Mouse (Mus musculus): ENCODE results near the gene Tmem216. TPM values are rescaled to one million over a fixed set of nuclear protein-coding genes. Genes with fewer than 3 reads are reported as not detected.

The Tmem216 gene
- polyA plus RNA-seq, 1 experiment from 2014 or later, result 37.3 TPM

DNA sequence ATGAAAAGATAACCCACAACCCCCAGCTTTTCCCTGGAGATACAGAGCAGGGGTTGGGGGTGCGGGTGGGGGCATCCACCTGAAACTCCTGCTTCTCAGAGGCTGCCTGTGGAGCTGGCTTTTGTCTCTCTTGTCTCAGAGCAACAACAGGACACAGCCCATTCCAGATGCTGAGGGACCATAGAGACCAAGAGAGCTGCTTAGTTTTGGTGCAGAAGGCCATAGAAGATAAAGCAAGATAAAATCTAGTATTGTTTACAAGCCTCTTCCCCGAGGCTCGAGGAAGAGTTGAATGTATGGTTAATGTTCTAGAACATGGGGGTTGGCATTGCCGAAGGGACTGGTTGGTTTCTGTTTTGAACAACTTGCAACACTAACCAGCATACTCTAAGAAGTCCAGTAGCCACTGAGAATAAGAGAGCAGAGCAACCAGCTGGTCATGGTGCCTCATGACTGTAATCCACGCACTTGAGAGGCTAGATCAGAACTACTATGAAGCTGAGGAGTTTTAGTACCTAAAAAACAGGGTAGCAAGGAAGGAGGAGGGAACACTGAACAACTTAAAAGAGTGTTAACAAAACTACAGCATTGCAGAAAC is 32.5 kb downstream of the Tmem216 start:
- Histone ChIP-seq H3K27me3 (no peaks in the 10 kb centered on the region), H3K9me3 (no peaks in the 10 kb centered on the region), H3K36me3 (no peaks in the 10 kb centered on the region; the same call in 1 of the 2 replicates), H3K4me2 (no peak overlapping the region), H3K27ac (no peak overlapping the region), H3K9ac (no peak overlapping the region), H3K4me3 (peak overlapping the region; percentile 98; the same call in 1 of the 2 replicates), H3K4me1 (peaks cover 18% of the 10 kb centered on the region)
- 75% methylated on average over 5 of the region's 5 CpGs for WGBS
- ATAC-seq (ENCODE audit: insufficient number of reproducible peaks, low FRiP score, low TSS enrichment, low read depth), result no peak

DNA sequence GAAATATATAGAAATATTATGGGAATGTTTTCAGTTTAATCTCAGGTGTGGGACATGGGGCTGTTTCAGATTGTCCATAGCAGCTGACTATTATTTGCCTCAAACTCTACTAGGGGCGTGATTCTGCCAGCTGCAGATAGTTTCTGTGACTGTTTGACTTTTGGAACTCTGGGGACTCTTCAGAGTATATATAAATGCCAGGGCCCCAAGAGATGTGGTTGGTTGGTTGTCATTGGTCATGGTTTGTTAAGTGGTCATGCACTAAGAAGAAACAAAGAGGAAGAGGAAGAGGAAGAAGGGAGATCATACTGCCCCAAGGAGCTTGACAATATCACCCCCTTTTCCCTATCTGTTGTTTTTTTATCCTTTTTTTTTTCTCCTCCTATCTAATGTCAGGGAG is 34.1 kb downstream of the Tmem216 start:
- no peak overlapping the region for H3K4me2 ChIP-seq
- no peaks in the 10 kb centered on the region for H3K9me3 ChIP-seq
- no peak overlapping the region for H3K4me3 ChIP-seq
- no peak overlapping the region for H3K9ac ChIP-seq
- whole genome bisulfite sequencing, result 71% methylated on average over 1 of the region's 1 CpGs
- H3K4me1 ChIP-seq, result peaks cover 13% of the 10 kb centered on the region
- H3K36me3 ChIP-seq, result peaks cover 7% of the 10 kb centered on the region
- no peaks in the 10 kb centered on the region for H3K27me3 ChIP-seq
- ATAC-seq (ENCODE audit: insufficient number of reproducible peaks, low FRiP score, low TSS enrichment, low read depth), result no peak
- H3K27ac ChIP-seq, result no peak overlapping the region

DNA sequence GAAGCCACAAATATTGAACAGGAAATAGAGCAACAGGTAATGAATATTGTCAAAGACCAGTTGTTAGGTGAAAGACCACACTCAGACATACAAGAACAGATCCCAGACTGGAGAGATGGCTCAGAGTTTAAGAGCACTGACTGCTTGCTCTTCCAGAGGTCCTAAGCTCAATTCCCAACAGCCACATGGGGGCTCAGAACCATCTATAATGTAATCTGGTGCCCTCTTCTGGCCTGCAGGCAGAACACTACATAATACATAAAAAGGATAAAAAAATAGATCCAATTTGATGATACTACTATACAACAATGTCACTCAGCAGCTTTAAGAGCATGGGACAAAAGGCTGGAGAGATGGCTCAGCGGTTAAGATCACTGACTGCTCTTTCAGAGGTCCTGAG is 35.7 kb downstream of the Tmem216 start:
- H3K9ac ChIP-seq, result no peak overlapping the region
- H3K4me1 ChIP-seq, result peaks cover 4% of the 10 kb centered on the region
- 48% methylated on average over 1 of the region's 1 CpGs for WGBS
- no peak overlapping the region for H3K4me2 ChIP-seq
- no peak overlapping the region for H3K4me3 ChIP-seq
- H3K27me3 ChIP-seq, result no peaks in the 10 kb centered on the region
- no peak overlapping the region for H3K27ac ChIP-seq
- H3K36me3 ChIP-seq, result peaks cover 21% of the 10 kb centered on the region
- H3K9me3 ChIP-seq, result no peaks in the 10 kb centered on the region
- no peak for ATAC-seq (ENCODE audit: insufficient number of reproducible peaks, low FRiP score, low TSS enrichment, low read depth)

DNA sequence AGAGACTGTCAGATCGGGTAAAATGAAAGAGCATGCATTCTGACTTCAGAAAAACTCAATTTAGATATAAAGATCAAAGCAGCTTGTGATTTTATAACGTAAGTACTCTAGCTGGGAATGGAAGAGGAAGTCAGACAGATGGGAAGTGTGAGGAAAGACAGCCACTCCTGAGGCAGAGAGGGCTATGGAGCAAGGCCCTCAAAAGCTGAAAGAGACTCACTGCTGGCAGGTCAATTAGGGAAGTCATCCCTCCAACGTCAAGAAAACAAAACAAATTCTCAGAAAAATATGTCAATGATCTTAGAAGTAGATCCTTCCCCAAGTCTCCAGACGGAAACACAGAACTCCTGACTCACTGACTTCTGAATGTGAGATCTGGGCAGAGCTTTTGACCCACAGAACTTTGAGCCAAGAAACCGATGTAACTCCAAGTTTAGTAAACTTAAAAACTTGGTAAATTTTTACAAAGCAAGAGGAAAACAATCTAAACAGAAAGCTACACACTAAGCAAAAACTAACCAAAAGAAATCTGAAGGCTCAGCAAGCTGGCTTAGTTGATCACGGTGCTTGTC is 45.2 kb downstream of the Tmem216 start:
- 74% methylated on average over 6 of the region's 6 CpGs for WGBS
- Histone ChIP-seq H3K27ac (no peak overlapping the region), H3K9ac (no peak overlapping the region), H3K36me3 (peaks cover 37% of the 10 kb centered on the region), H3K4me1 (no peaks in the 10 kb centered on the region), H3K4me2 (no peak overlapping the region), H3K4me3 (no peak overlapping the region), H3K9me3 (no peaks in the 10 kb centered on the region), H3K27me3 (no peaks in the 10 kb centered on the region)
- no peak for ATAC-seq (ENCODE audit: insufficient number of reproducible peaks, low FRiP score, low TSS enrichment, low read depth)

DNA sequence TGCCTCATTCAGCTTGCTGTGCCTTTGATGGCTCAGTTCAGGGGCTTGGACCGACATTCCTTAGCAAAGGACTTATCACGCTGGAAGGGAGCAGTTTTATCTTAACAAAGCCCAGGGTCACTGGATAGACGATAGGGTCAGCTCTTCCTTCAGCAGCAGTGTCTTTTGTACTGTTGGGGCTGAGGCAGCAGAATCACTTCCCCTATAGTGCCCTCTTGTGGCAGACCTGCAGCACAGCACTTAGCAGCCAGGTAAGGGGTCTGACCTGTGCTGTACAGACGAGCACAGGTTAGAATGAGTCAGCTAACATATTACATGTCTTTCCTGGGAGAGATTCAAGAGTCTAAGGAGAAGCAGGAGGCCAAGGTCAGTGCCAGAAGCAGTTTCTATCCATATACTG is 53.5 kb downstream of the Tmem216 start:
- WGBS, result 13% methylated on average over 4 of the region's 4 CpGs
- H3K36me3 ChIP-seq, result peaks cover 62% of the 10 kb centered on the region
- ATAC-seq (ENCODE audit: insufficient number of reproducible peaks, low FRiP score, low TSS enrichment, low read depth), result no peak

DNA sequence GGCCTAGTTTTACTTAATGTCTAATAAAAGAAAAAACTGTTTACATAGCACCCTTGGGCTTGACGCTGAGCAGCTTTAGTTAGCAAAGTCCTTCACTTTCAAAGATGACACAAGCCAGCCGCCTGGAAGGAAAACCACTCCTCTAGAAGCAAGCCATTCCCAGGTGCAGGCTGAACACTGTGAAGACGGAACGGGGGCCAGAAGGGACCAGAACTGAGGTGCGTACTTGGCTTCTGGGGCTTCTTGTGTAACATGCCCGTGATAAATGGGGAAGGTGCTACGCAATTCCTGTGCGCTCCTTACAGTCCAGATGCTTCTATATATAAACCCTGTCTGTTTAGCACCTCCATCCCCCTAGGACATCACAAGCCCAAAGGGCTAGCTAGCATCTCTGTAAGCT is 55.5 kb downstream of the Tmem216 start:
- no peak for ATAC-seq (ENCODE audit: insufficient number of reproducible peaks, low FRiP score, low TSS enrichment, low read depth)
- peaks cover 50% of the 10 kb centered on the region for H3K36me3 ChIP-seq

More for the DNA sequence above, 53.5 kb downstream of the Tmem216 start:
- H3K4me1 ChIP-seq, result no peaks in the 10 kb centered on the region
- no peaks in the 10 kb centered on the region for H3K27me3 ChIP-seq
- H3K4me2 ChIP-seq, result no peak overlapping the region
- no peak overlapping the region for H3K9ac ChIP-seq
- H3K9me3 ChIP-seq, result no peaks in the 10 kb centered on the region
- H3K4me3 ChIP-seq, result no peak overlapping the region
- no peak overlapping the region for H3K27ac ChIP-seq

DNA sequence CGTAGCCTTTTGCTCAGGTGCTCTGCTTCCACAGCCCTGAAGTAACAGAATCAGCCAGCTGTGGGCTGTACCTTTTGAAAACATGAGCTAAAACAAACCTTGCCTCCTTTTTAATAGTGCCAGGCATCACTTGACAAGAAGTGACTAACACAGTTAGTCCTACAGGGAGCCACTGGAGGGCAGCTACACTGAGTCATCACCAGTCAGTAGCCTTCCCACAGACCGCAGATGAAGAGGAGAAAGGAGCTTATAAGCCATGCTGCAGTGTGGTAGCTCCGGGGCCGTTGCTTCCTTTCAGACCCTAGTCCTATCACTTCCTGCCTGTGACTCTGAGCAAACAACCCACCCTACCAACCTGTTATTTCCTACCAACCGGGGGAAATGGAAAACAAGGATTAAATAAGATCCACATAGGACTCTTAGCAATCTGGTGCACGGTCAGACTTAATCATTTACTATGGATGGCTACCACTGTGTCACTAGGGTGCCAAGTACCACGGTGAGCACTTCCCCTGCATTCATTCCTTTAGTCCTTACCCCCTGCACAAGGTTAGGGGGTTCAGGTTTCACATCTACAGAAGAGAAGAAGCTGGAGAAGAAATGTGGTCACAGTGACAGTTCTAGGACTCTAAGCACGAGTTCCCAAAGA is 58.4 kb downstream of the Tmem216 start:
- no peak for ATAC-seq (ENCODE audit: insufficient number of reproducible peaks, low FRiP score, low TSS enrichment, low read depth)
- WGBS, result 55% methylated on average over 8 of the region's 8 CpGs
- H3K4me2 ChIP-seq, result no peak overlapping the region
- no peaks in the 10 kb centered on the region for H3K27me3 ChIP-seq
- H3K36me3 ChIP-seq, result peaks cover 32% of the 10 kb centered on the region
- H3K4me3 ChIP-seq, result no peak overlapping the region
- H3K27ac ChIP-seq, result no peak overlapping the region
- H3K4me1 ChIP-seq, result no peaks in the 10 kb centered on the region
- no peak overlapping the region for H3K9ac ChIP-seq
- H3K9me3 ChIP-seq, result no peaks in the 10 kb centered on the region

More for the DNA sequence above, 55.5 kb downstream of the Tmem216 start:
- Histone ChIP-seq H3K4me3 (no peak overlapping the region), H3K4me2 (no peak overlapping the region), H3K27ac (no peak overlapping the region), H3K27me3 (no peaks in the 10 kb centered on the region), H3K9me3 (no peaks in the 10 kb centered on the region), H3K9ac (no peak overlapping the region), H3K4me1 (no peaks in the 10 kb centered on the region)
- WGBS, result 93% methylated on average over 8 of the region's 8 CpGs

DNA sequence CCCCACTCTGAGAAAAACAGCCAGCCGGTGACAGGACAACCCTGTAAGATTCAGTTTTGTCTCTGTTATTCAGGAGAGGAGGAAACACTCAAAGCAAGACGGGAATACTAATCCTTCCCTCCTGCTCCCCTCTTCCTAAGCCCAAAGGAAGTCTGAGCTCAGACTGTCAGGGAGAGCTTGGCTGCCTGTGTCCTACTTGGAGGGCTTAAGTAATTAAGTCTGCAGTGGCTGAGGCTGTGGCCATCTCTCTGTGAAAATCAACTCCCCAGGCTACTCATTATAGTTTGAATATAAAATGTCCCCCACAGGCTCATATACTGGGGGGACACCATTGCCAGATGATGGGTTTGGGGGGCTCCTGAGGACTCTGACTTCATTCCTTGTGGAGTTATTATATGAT is 59.1 kb downstream of the Tmem216 start:
- H3K4me2 ChIP-seq, result no peak overlapping the region
- ATAC-seq (ENCODE audit: insufficient number of reproducible peaks, low FRiP score, low TSS enrichment, low read depth), result no peak
- no peaks in the 10 kb centered on the region for H3K27me3 ChIP-seq
- H3K4me1 ChIP-seq, result no peaks in the 10 kb centered on the region
- H3K9me3 ChIP-seq, result no peaks in the 10 kb centered on the region
- peaks cover 30% of the 10 kb centered on the region for H3K36me3 ChIP-seq
- H3K9ac ChIP-seq, result no peak overlapping the region
- WGBS, result 65% methylated on average over 2 of the region's 2 CpGs
- no peak overlapping the region for H3K27ac ChIP-seq
- H3K4me3 ChIP-seq, result no peak overlapping the region

DNA sequence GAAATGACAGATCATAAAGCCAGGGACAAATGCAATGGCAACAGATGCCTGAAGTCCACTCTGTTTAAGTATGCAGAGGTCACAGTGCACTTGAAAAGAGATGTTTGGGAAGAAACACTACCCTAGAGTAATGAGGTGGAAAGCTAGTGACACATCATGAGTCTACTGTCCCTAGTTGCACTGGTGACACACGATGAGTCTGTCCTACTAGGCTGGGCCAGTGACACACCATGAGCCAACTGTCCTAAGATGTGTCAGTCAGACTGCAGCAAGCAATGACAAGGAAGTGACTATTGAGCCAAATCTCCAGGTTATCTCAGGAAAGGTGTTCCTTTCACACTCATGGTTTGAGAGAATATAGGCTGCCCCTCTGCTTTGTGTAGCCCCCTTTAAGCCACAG is 60.4 kb downstream of the Tmem216 start:
- peaks cover 17% of the 10 kb centered on the region for H3K36me3 ChIP-seq

DNA sequence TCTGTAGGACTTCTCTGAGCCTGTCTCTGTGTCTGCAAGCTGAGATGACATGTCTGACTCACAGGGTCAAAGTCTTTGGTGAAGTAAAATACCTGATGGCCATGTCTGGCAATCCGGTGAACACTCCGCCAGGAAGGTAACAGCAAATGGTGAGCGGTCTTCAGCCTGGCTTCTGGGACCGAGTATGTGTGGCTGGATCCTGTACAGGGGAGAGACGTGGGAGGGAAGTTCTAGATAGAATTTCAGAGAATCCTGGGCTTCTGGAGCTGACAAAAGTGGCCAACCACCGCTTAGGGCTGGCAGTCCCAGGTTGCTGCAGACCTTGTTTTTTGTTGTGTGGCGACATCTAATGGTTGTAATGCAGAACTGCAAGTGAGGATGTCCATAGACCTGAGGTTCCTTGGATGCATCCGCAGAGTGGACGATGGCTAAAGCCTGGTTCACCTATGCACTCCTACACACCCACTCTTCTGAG is 69.7 kb downstream of the Tmem216 start:
- Histone ChIP-seq H3K4me1 (0 out of 2 replicates have a peak, but pooled peaks cover 2% of the 10 kb centered on the region), H3K9me3 (no peaks in the 10 kb centered on the region), H3K36me3 (no peaks in the 10 kb centered on the region), H3K27me3 (peaks cover 13% of the 10 kb centered on the region), H3K27ac (no peak overlapping the region), H3K4me2 (no peak overlapping the region), H3K9ac (no peak overlapping the region), H3K4me3 (no peak overlapping the region)
- no peak for ATAC-seq (ENCODE audit: insufficient number of reproducible peaks, low FRiP score, low TSS enrichment, low read depth)
- 14% methylated on average over 9 of the region's 9 CpGs for WGBS

More for the DNA sequence above, 60.4 kb downstream of the Tmem216 start:
- no peak for ATAC-seq (ENCODE audit: insufficient number of reproducible peaks, low FRiP score, low TSS enrichment, low read depth)
- Histone ChIP-seq H3K9me3 (no peaks in the 10 kb centered on the region), H3K4me2 (no peak overlapping the region), H3K27ac (no peak overlapping the region), H3K9ac (no peak overlapping the region), H3K27me3 (no peaks in the 10 kb centered on the region), H3K4me1 (no peaks in the 10 kb centered on the region), H3K4me3 (no peak overlapping the region)
- WGBS, result 88% methylated on average over 1 of the region's 1 CpGs

All from limb, embryonic 15.5 days (tissue).